21 mouse cellular contexts compared by ENCODE assay signal in the genomic region with DNA sequence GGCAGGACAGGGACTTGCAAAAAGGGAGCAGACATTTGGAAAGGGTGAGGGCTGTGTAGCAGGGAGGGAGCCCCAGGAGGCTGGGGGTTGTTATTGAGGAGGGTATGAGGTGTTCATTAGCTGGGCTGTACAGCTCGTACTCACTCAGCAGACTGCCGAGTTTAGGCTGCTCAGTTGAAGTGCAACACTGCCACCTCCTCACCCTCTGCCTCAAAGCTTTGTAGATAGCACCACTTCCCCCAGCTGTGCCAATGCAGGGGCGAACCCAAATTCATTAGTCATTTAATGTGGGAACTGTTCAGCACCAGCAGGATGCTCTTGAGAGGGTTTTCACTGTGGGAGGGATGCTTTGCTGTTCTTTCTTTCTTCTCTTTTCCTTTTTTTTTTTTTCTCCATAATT.
A peak's percentile ranks its signal among the peaks of the same experiment; 100 is the strongest.
DNase-seq lines count a peak whose midpoint lies in the region; ATAC-seq and TF ChIP-seq lines count a peak whose summit lies in the region.
"Had no signal": no experiment of that assay in that cellular context is flagged by ENCODE, and none has a peak within 500 bp of the region (broad histone marks: within the 10 kb centered on the region; RNA-seq: fewer than 3 reads in every experiment).

No protein-coding gene starts in this region.

- H3K4me2 ChIP-seq in heart, embryonic 12.5 days, result no peak overlapping the region
- no peak overlapping the region for H3K4me2 ChIP-seq in forebrain, embryonic 13.5 days
- H3K4me2 ChIP-seq: embryonic facial prominence, embryonic 12.5 days; hindbrain, embryonic 13.5 days; midbrain, embryonic 12.5 days had no signal

- no peak for TF ChIP-seq POLR2A in heart, adult 2 months (IDR thresholded peaks at IDR 0.05; ENCODE audit: insufficient read depth, low read depth, low read length)

- H3K79me2 ChIP-seq in heart, adult 2 months (replicated peaks; ENCODE audit: control insufficient read depth, insufficient read depth, low read length), result no peaks in the 10 kb centered on the region

- H3K9ac ChIP-seq in heart, adult 2 months (ENCODE audit: low read depth, low read length), result no peak overlapping the region
- H3K9ac ChIP-seq in heart, embryonic 12.5 days, result no peak overlapping the region
- no peak overlapping the region for H3K9ac ChIP-seq in forebrain, embryonic 13.5 days
- H3K9ac ChIP-seq: embryonic facial prominence, embryonic 12.5 days; hindbrain, embryonic 13.5 days; midbrain, embryonic 12.5 days had no signal

- no peak for ATAC-seq in heart, embryonic 12.5 days (ENCODE audit: insufficient number of reproducible peaks, low FRiP score)
- no peak for ATAC-seq in forebrain, embryonic 13.5 days
- ATAC-seq: activated CD4-positive, CD25-positive, alpha-beta regulatory T cell, adult 4 months; intestine, postnatal 0 days had no signal

- WGBS in heart, adult 2 months, result 57% methylated on average over 3 of the region's 3 CpGs
- 47% methylated on average over 3 of the region's 3 CpGs for WGBS in heart, embryonic 12.5 days
- 36% methylated on average over 3 of the region's 3 CpGs for WGBS in forebrain, embryonic 13.5 days

- TF ChIP-seq EP300 in heart, adult 2 months (IDR thresholded peaks at IDR 0.05; ENCODE audit: insufficient read depth, low read depth, low read length), result no peak

- no peaks in the 10 kb centered on the region for H3K36me3 ChIP-seq in heart, adult 2 months (ENCODE audit: control insufficient read depth, insufficient read depth, low read length)
- H3K36me3 ChIP-seq in heart, embryonic 12.5 days, result no peaks in the 10 kb centered on the region
- H3K36me3 ChIP-seq in forebrain, embryonic 13.5 days (ENCODE audit: poor library complexity, severe bottlenecking), result no peaks in the 10 kb centered on the region
- H3K36me3 ChIP-seq: embryonic facial prominence, embryonic 12.5 days; hindbrain, embryonic 13.5 days; midbrain, embryonic 12.5 days had no signal

- H3K27ac ChIP-seq in heart, adult 2 months, result no peak overlapping the region
- H3K27ac ChIP-seq in heart, embryonic 12.5 days (ENCODE audit: poor library complexity, severe bottlenecking), result no peak overlapping the region
- no peak overlapping the region for H3K27ac ChIP-seq in forebrain, embryonic 13.5 days
- H3K27ac ChIP-seq: embryonic facial prominence, embryonic 12.5 days; hindbrain, embryonic 13.5 days; midbrain, embryonic 12.5 days had no signal

- DNase-seq in heart, adult 11 months, result peak; percentile 46
- DNase-seq in heart, adult 2 months, result no peak
- peak; percentile 93 for DNase-seq in layer of hippocampus, adult 9-11 months
- DNase-seq in left cerebral cortex, postnatal 14 days (ENCODE audit: low spot score in 2 of 2), result peak; percentile 58 to 64
- peak; percentile 94 for DNase-seq in telencephalon, adult 2 months (ENCODE audit: low read depth, low spot score)
- no peak for DNase-seq in spleen, postnatal 4 days (ENCODE audit: low spot score in 2 of 2)
- DNase-seq: adrenal gland, postnatal 36 days; heart, postnatal 10 days; kidney, postnatal 36 days; liver; lung, adult 18-20 months; lung, postnatal 4 days; thymus, postnatal 36 days had no signal

- no peaks in the 10 kb centered on the region for H3K27me3 ChIP-seq in heart, adult 2 months (ENCODE audit: control insufficient read depth, insufficient read depth, low read length)
- no peaks in the 10 kb centered on the region for H3K27me3 ChIP-seq in heart, embryonic 12.5 days (replicated peaks)
- no peaks in the 10 kb centered on the region for H3K27me3 ChIP-seq in forebrain, embryonic 13.5 days
- H3K27me3 ChIP-seq: CH12.LX; embryonic facial prominence, embryonic 12.5 days; hindbrain, embryonic 13.5 days; midbrain, embryonic 12.5 days had no signal

- intact Hi-C loops in heart, adult 2 months (cut with DNase I), result no loop called here
- intact Hi-C loops in left cerebral cortex, postnatal 14 days (cut with DNase I), result no loop called here

- no peaks in the 10 kb centered on the region for H3K9me3 ChIP-seq in heart, embryonic 12.5 days (replicated peaks)
- no peaks in the 10 kb centered on the region for H3K9me3 ChIP-seq in forebrain, embryonic 13.5 days (replicated peaks)
- H3K9me3 ChIP-seq: embryonic facial prominence, embryonic 12.5 days; hindbrain, embryonic 13.5 days; midbrain, embryonic 12.5 days had no signal

- no peaks in the 10 kb centered on the region for H3K4me1 ChIP-seq in heart, adult 2 months (ENCODE audit: control insufficient read depth, insufficient read depth, low read length)
- H3K4me1 ChIP-seq in heart, embryonic 12.5 days (replicated peaks), result no peaks in the 10 kb centered on the region
- no peaks in the 10 kb centered on the region for H3K4me1 ChIP-seq in forebrain, embryonic 13.5 days
- H3K4me1 ChIP-seq: embryonic facial prominence, embryonic 12.5 days; hindbrain, embryonic 13.5 days; midbrain, embryonic 12.5 days had no signal

- H3K4me3 ChIP-seq in heart, adult 2 months, result no peak overlapping the region
- no peak overlapping the region for H3K4me3 ChIP-seq in heart, embryonic 12.5 days
- no peak overlapping the region for H3K4me3 ChIP-seq in forebrain, embryonic 13.5 days
- H3K4me3 ChIP-seq: embryonic facial prominence, embryonic 12.5 days; hindbrain, embryonic 13.5 days; midbrain, embryonic 12.5 days had no signal

- TF ChIP-seq CTCF in heart, adult 2 months (IDR thresholded peaks at IDR 0.05), result no peak

Comparison
In these comparisons a context has a peak if more than half of its experiments do, and no peak if none do; other contexts are left out.
1. DNase-seq: peak in heart, adult 11 months (single experiment), layer of hippocampus, adult 9-11 months (single experiment), left cerebral cortex, postnatal 14 days (2 of 2) and telencephalon, adult 2 months (single experiment); none in heart, adult 2 months (0 of 2) and spleen, postnatal 4 days (0 of 2).